Mouse (Mus musculus) small intestine, adult 2 months (tissue): ENCODE measurements around the gene Fbxo17. TPM values are rescaled to one million over a fixed set of nuclear protein-coding genes. Genes with fewer than 3 reads are reported as not detected.

ENCODE experiments used
- H3K27ac ChIP-seq: fragments of 200-500 bp; 2 replicates; pipeline ENCODE4 v1.5.1; 2012; ENCODE audit warnings: low read depth, low read length, control low read depth, inconsistent platforms; ENCODE audit not compliant: insufficient read depth
- H3K27me3 ChIP-seq: fragments of 200-500 bp; 2 replicates; pipeline ENCODE4 v1.6.1; 2012; ENCODE audit warnings: mild to moderate bottlenecking, moderate library complexity, low read length, inconsistent platforms; ENCODE audit not compliant: control insufficient read depth, insufficient read depth
- H3K36me3 ChIP-seq: fragments of 200-500 bp; 2 replicates; pipeline ENCODE4 v1.6.1; 2012; ENCODE audit warnings: mild to moderate bottlenecking, low read length, control low read depth, inconsistent platforms; ENCODE audit not compliant: control insufficient read depth, insufficient read depth
- H3K4me1 ChIP-seq: fragments of 200-500 bp; 2 replicates; pipeline ENCODE4 v1.6.1; 2012; ENCODE audit warnings: low read length, inconsistent platforms, mixed read lengths; ENCODE audit not compliant: control insufficient read depth, insufficient read depth, insufficient read length
- H3K4me3 ChIP-seq: fragments of 200-500 bp; 2 replicates; pipeline ENCODE4 v1.5.1; 2012; ENCODE audit warnings: low read depth, mild to moderate bottlenecking, control low read depth, inconsistent platforms, low read length, moderate library complexity
- CTCF ChIP-seq: fragments of 200-500 bp; IDR thresholded peaks from 2 replicates; pipeline ENCODE4 v1.5.1; 2012; ENCODE audit warnings: low read depth, mild to moderate bottlenecking, control low read depth, inconsistent platforms, low read length, moderate library complexity, mixed read lengths; ENCODE audit not compliant: insufficient replicate concordance, insufficient read length; ENCODE audit errors: extremely low read depth
- POLR2A ChIP-seq: fragments of 200-500 bp; IDR thresholded peaks from 2 replicates; pipeline ENCODE4 v1.6.1; 2012; ENCODE audit warnings: low read depth, mild to moderate bottlenecking, control low read depth, inconsistent platforms, low read length, moderate library complexity
- WGBS: fragments of 180-500 bp; shearing (Covaris S2); methylation state at CpG from one replicate; pipeline ENCODE4 v1.1.7; 2018; 5-methylcytosine and 5-hydroxymethylcytosine counted together
- polyA plus RNA-seq: library from polyadenylated mRNA; depleted of rRNA; stranded (reverse); fragments of >200 nt; gene quantifications from 2 replicates; pipeline ENCODE4 v1.2.3, GENCODE M21; 2012

Gene Fbxo17
- polyA plus RNA-seq, 1 experiment, result 2.0 TPM

GRCm38 (mm10) chr7:28719159-28719558 is 2.6 kb downstream of the Fbxo17 start:
- Histone ChIP-seq H3K27ac (no peak overlapping the region), H3K27me3 (peaks cover 11% of the 10 kb centered on the region), H3K4me3 (no peak overlapping the region), H3K36me3 (no peaks in the 10 kb centered on the region), H3K4me1 (peaks cover 3% of the 10 kb centered on the region; the same call in 1 of the 2 replicates)
- TF ChIP-seq CTCF, result no peak
- no peak for TF ChIP-seq POLR2A
- WGBS, result 51% methylated on average over 4 of the region's 4 CpGs

DNA sequence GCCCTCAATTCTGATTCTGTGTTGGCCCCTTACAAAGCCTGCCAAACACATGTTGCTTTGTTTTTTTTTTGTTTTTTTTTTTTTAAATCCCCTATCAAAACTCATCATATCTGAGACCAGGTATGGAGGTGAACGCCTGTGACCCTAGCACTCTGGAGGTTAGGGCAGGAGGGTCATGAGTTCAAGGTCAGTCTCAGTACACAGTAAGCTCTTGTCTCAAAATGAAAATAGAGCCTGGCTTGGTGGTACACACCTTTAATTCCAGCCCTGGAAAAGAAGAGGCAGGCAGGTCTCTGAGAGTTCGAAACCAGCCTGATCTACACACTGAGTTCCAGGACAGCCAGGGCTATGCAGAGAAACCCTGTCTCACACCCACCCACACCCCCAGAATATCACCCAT is 3.0 kb downstream of the Fbxo17 start:
- WGBS, result 63% methylated on average over 2 of the region's 2 CpGs
- peaks cover 3% of the 10 kb centered on the region; the same call in 1 of the 2 replicates for H3K4me1 ChIP-seq
- no peaks in the 10 kb centered on the region for H3K36me3 ChIP-seq
- no peak overlapping the region for H3K27ac ChIP-seq
- peaks cover 11% of the 10 kb centered on the region for H3K27me3 ChIP-seq
- TF ChIP-seq CTCF, result no peak
- no peak for TF ChIP-seq POLR2A
- H3K4me3 ChIP-seq, result no peak overlapping the region

GRCm38 (mm10) chr7:28720753-28721537 is 4.3 kb downstream of the Fbxo17 start:
- Histone ChIP-seq H3K4me3 (no peak overlapping the region), H3K27me3 (peaks cover 9% of the 10 kb centered on the region), H3K4me1 (peaks cover 3% of the 10 kb centered on the region; the same call in 1 of the 2 replicates), H3K36me3 (no peaks in the 10 kb centered on the region), H3K27ac (no peak overlapping the region)
- TF ChIP-seq CTCF (no peak), POLR2A (no peak)
- 88% methylated on average over 3 of the region's 3 CpGs for WGBS

- no peak overlapping the region for H3K27ac ChIP-seq
- no peaks in the 10 kb centered on the region for H3K36me3 ChIP-seq
- H3K4me1 ChIP-seq, result no peaks in the 10 kb centered on the region
- 94% methylated on average over 7 of the region's 7 CpGs for WGBS
- TF ChIP-seq CTCF, result no peak
- TF ChIP-seq POLR2A, result no peak
- H3K27me3 ChIP-seq, result peaks cover under 1% of the 10 kb centered on the region; the same call in 1 of the 2 replicates
- no peak overlapping the region for H3K4me3 ChIP-seq
Measured at GRCm38 (mm10) chr7:28722079-28722478, 5.5 kb downstream of the Fbxo17 start.

DNA sequence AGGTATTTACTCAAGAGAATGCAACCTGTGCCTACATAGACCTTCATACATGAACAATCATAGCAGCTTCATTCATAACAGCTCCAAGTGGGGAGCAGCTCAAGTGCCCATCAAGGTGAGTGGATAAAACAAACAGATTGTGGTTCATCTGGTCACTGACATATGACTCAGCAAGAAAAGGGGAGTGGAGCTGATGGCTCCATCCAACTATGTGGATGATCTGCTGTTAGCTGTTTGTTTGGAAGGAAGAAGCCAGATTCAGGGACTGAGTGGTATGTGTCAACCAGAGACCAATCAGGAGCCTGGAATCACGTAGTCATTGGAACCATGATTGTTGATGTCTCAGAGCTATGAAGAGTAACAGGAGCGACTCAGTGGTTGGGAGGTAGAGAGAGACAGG is 8.0 kb downstream of the Fbxo17 start:
- Histone ChIP-seq H3K27ac (no peak overlapping the region), H3K4me3 (no peak overlapping the region), H3K27me3 (no peaks in the 10 kb centered on the region), H3K36me3 (no peaks in the 10 kb centered on the region), H3K4me1 (no peaks in the 10 kb centered on the region)
- WGBS, result 92% methylated on average over 2 of the region's 2 CpGs
- TF ChIP-seq CTCF (no peak), POLR2A (no peak)

- no peaks in the 10 kb centered on the region for H3K4me1 ChIP-seq
- 8% methylated on average over 14 of the region's 14 CpGs for WGBS
- no peaks in the 10 kb centered on the region for H3K27me3 ChIP-seq
- no peaks in the 10 kb centered on the region for H3K36me3 ChIP-seq
- no peak overlapping the region for H3K4me3 ChIP-seq
- no peak overlapping the region for H3K27ac ChIP-seq
- TF ChIP-seq POLR2A (no peak), CTCF (peak; percentile 72)
Measured at GRCm38 (mm10) chr7:28726600-28726999, 10.0 kb downstream of the Fbxo17 start.

- no peaks in the 10 kb centered on the region for H3K36me3 ChIP-seq
- peak; percentile 31; the same call in 1 of the 2 replicates for TF ChIP-seq CTCF
- no peak for TF ChIP-seq POLR2A
- no peak overlapping the region for H3K27ac ChIP-seq
- H3K27me3 ChIP-seq, result no peaks in the 10 kb centered on the region
- H3K4me3 ChIP-seq, result no peak overlapping the region
- WGBS, result 50% methylated on average over 10 of the region's 10 CpGs
- H3K4me1 ChIP-seq, result peaks cover 3% of the 10 kb centered on the region
Measured at GRCm38 (mm10) chr7:28727649-28728340, 11.2 kb downstream of the Fbxo17 start.
